Mouse (Mus musculus): Measurements from ENCODE around the gene Tmigd1.

The Tmigd1 gene

GRCm38 (mm10) chr11:76901579-76902361, at the start of gene Tmigd1:
Tmigd1 (plus strand) TSS chr11:76902159.
- no peak for DNase-seq

GRCm38 (mm10) chr11:76854475-76855341, 47.3 kb upstream of the Tmigd1 start:
- no peak for DNase-seq

GRCm38 (mm10) chr11:76856601-76857000, 45.4 kb upstream of the Tmigd1 start:
- DNase-seq: no peak

GRCm38 (mm10) chr11:76857111-76857510, 44.8 kb upstream of the Tmigd1 start:
- no peak for DNase-seq

- no peak for DNase-seq
These were observed 43.2 kb upstream of the Tmigd1 start for GRCm38 (mm10) chr11:76858781-76859180.

GRCm38 (mm10) chr11:76859261-76859660, 42.7 kb upstream of the Tmigd1 start:
- no peak for DNase-seq

- no peak for DNase-seq
These were observed 40.8 kb upstream of the Tmigd1 start for GRCm38 (mm10) chr11:76861185-76861584.

- DNase-seq: no peak
These were observed 29.3 kb upstream of the Tmigd1 start for GRCm38 (mm10) chr11:76872556-76873234.

GRCm38 (mm10) chr11:76873865-76874264, 28.1 kb upstream of the Tmigd1 start:
- DNase-seq: no peak

- no peak for DNase-seq
These were observed 27.2 kb upstream of the Tmigd1 start for GRCm38 (mm10) chr11:76874766-76875165.

GRCm38 (mm10) chr11:76879816-76880215, 22.1 kb upstream of the Tmigd1 start:
- no peak for DNase-seq

- no peak for DNase-seq
These were observed 17.5 kb upstream of the Tmigd1 start for GRCm38 (mm10) chr11:76884451-76884850.

- no peak for DNase-seq
These were observed 12.4 kb upstream of the Tmigd1 start for GRCm38 (mm10) chr11:76889339-76890164.

- DNase-seq: no peak
These were observed 10.8 kb upstream of the Tmigd1 start for GRCm38 (mm10) chr11:76891171-76891570.

- DNase-seq: no peak
These were observed 10.1 kb upstream of the Tmigd1 start for GRCm38 (mm10) chr11:76891738-76892349.

- DNase-seq: no peak
These were observed 9.0 kb upstream of the Tmigd1 start for GRCm38 (mm10) chr11:76892972-76893371.

- DNase-seq: no peak
These were observed 8.4 kb upstream of the Tmigd1 start for GRCm38 (mm10) chr11:76893570-76893969.

GRCm38 (mm10) chr11:76894240-76894639, 7.7 kb upstream of the Tmigd1 start:
- peak; percentile 25 for DNase-seq

GRCm38 (mm10) chr11:76896360-76896759, 5.6 kb upstream of the Tmigd1 start:
- DNase-seq: no peak

- DNase-seq: no peak
These were observed 4.8 kb upstream of the Tmigd1 start for GRCm38 (mm10) chr11:76897126-76897525.

- no peak for DNase-seq
These were observed 4.1 kb upstream of the Tmigd1 start for GRCm38 (mm10) chr11:76897871-76898270.

- no peak for DNase-seq
These were observed 3.2 kb upstream of the Tmigd1 start for GRCm38 (mm10) chr11:76898751-76899150.
